Mouse (Mus musculus) hindbrain, embryonic 11.5 days (tissue): ENCODE measurements around the gene Tmem28. TPM values are rescaled to one million over a fixed set of nuclear protein-coding genes. Genes with fewer than 3 reads are reported as not detected.
A peak's percentile ranks its signal among the peaks of the same experiment; 100 is the strongest.

ENCODE experiments used
- ATAC-seq: fragments of 200-750 bp; cut with Nextera tagmentation; 2 replicates; pipeline ENCODE4 v1.8.0; 2017; ENCODE audit warnings: mild to moderate bottlenecking, moderate TSS enrichment, moderate library complexity; ENCODE audit not compliant: low FRiP score
- DNase-seq: peaks from one replicate; pipeline ENCODE4 v3.0.0-alpha.2; 2015; ENCODE audit warnings: low spot score
- H3K27ac ChIP-seq: fragments of 300-500 bp; sonication (generic); 2 replicates; pipeline ENCODE4 v1.5.1; 2014; ENCODE audit warnings: mild to moderate bottlenecking, low read depth, low read length
- H3K27me3 ChIP-seq: fragments of 300-500 bp; sonication (generic); 2 replicates; pipeline ENCODE4 v1.6.1; 2014; ENCODE audit warnings: mild to moderate bottlenecking, low read length, moderate library complexity, mixed read lengths; ENCODE audit not compliant: control insufficient read depth, insufficient read depth
- H3K36me3 ChIP-seq: fragments of 300-500 bp; sonication (generic); 2 replicates; pipeline ENCODE4 v1.6.1; 2014; ENCODE audit warnings: mild to moderate bottlenecking, low read length, moderate library complexity, mixed read lengths; ENCODE audit not compliant: control insufficient read depth, insufficient read depth
- H3K4me1 ChIP-seq: fragments of 300-500 bp; sonication (generic); replicated peaks from 2 replicates; pipeline ENCODE4 v1.6.1; 2014; ENCODE audit warnings: low read length, mixed read lengths; ENCODE audit not compliant: control insufficient read depth, insufficient read depth
- H3K4me2 ChIP-seq: fragments of 300-500 bp; sonication (generic); replicated peaks from 2 replicates; pipeline ENCODE4 v1.6.1; 2014; ENCODE audit warnings: mild to moderate bottlenecking, low read depth, low read length
- H3K4me3 ChIP-seq: fragments of 300-500 bp; sonication (generic); 2 replicates; pipeline ENCODE4 v1.5.1; 2014; ENCODE audit warnings: low read depth, low read length
- H3K9ac ChIP-seq: fragments of 300-500 bp; sonication (generic); 2 replicates; pipeline ENCODE4 v1.6.1; 2014; ENCODE audit warnings: low read depth, low read length
- H3K9me3 ChIP-seq: fragments of 300-500 bp; sonication (generic); 2 replicates; pipeline ENCODE4 v1.6.1; 2016; ENCODE audit warnings: low read length; ENCODE audit not compliant: control insufficient read depth
- WGBS: fragments of 180-500 bp; shearing (Covaris S2); extraction: QIAGEN DNeasy Blood & Tissue Kit; methylation state at CpG from one replicate; pipeline ENCODE4 v1.1.7; 2014; 5-methylcytosine and 5-hydroxymethylcytosine counted together
- polyA plus RNA-seq: library from polyadenylated mRNA; unstranded; fragments of >200 nt; fragmentation: Nextera tagmentation; extraction: Ambion mirVana; gene quantifications from 2 replicates; pipeline ENCODE4 v1.2.1, GENCODE M21; 2014

The Tmem28 gene
- 1.1 and 1.5 TPM in 2 replicates for polyA plus RNA-seq

- Histone ChIP-seq H3K9ac (peak within 1 kb of the TSS; percentile 55), H3K9me3 (no peaks in the 10 kb centered on the region), H3K36me3 (no peaks in the 10 kb centered on the region), H3K27ac (peak within 1 kb of the TSS; percentile 60), H3K4me2 (peak within 1 kb of the TSS; percentile 54), H3K27me3 (peaks cover 13% of the 10 kb centered on the region), H3K4me1 (no peaks in the 10 kb centered on the region), H3K4me3 (peak within 1 kb of the TSS; percentile 63)
- ATAC-seq, result peak; percentile 53
- DNase-seq, result peak; percentile 39
- WGBS, result 11% methylated on average over 34 of the region's 82 CpGs
Measured at GRCm38 (mm10) chrX:99820790-99821395, at the start of gene Tmem28. Gene Tmem28, plus strand, starts transcription at chrX:99821021.

- WGBS, result 75% methylated on average over 4 of the region's 4 CpGs
- Histone ChIP-seq H3K4me2 (no peak overlapping the region), H3K9ac (no peak overlapping the region), H3K4me1 (no peaks in the 10 kb centered on the region), H3K27me3 (no peaks in the 10 kb centered on the region), H3K36me3 (no peaks in the 10 kb centered on the region), H3K9me3 (no peaks in the 10 kb centered on the region), H3K27ac (no peak overlapping the region), H3K4me3 (no peak overlapping the region)
- no peak for ATAC-seq
- no peak for DNase-seq
Measured at GRCm38 (mm10) chrX:99780308-99780707, 40.5 kb upstream of the Tmem28 start.

- DNase-seq, result peak; percentile 29
Measured at GRCm38 (mm10) chrX:99808375-99808774, 12.4 kb upstream of the Tmem28 start.

GRCm38 (mm10) chrX:99819395-99819935 is 1.4 kb upstream of the Tmem28 start:
- Histone ChIP-seq H3K27me3 (peaks cover 13% of the 10 kb centered on the region), H3K36me3 (no peaks in the 10 kb centered on the region), H3K9ac (peak overlapping the region; percentile 55), H3K4me3 (peak overlapping the region; percentile 63), H3K27ac (peak overlapping the region; percentile 60), H3K4me1 (no peaks in the 10 kb centered on the region), H3K9me3 (no peaks in the 10 kb centered on the region), H3K4me2 (peak overlapping the region; percentile 54)
- DNase-seq (peak; percentile 74), ATAC-seq (peak; percentile 77)
- 24% methylated on average over 16 of the region's 22 CpGs for WGBS

More at GRCm38 (mm10) chrX:99808375-99808774, 12.4 kb upstream of the Tmem28 start:
- Histone ChIP-seq H3K27ac (no peak overlapping the region), H3K4me3 (no peak overlapping the region), H3K9ac (no peak overlapping the region), H3K9me3 (no peaks in the 10 kb centered on the region), H3K4me2 (no peak overlapping the region), H3K36me3 (no peaks in the 10 kb centered on the region), H3K27me3 (no peaks in the 10 kb centered on the region), H3K4me1 (no peaks in the 10 kb centered on the region)
- ATAC-seq, result no peak
- 53% methylated on average over 1 of the region's 1 CpGs for WGBS

GRCm38 (mm10) chrX:99819936-99820789 is 658 bp upstream of the Tmem28 start:
- H3K9ac ChIP-seq, result peak overlapping the region; percentile 55
- ATAC-seq (peak; percentile 86), DNase-seq (peak; percentile 65)
- H3K9me3 ChIP-seq, result no peaks in the 10 kb centered on the region
- WGBS, result 21% methylated on average over 25 of the region's 105 CpGs
- no peaks in the 10 kb centered on the region for H3K4me1 ChIP-seq
- H3K36me3 ChIP-seq, result no peaks in the 10 kb centered on the region
- peak overlapping the region; percentile 54 for H3K4me2 ChIP-seq
- peaks cover 13% of the 10 kb centered on the region for H3K27me3 ChIP-seq
- peak overlapping the region; percentile 63 for H3K4me3 ChIP-seq
- H3K27ac ChIP-seq, result peak overlapping the region; percentile 60

GRCm38 (mm10) chrX:99842090-99842489 is 21.3 kb downstream of the Tmem28 start:
- Histone ChIP-seq H3K36me3 (no peaks in the 10 kb centered on the region), H3K4me2 (no peak overlapping the region), H3K27me3 (no peaks in the 10 kb centered on the region; the same call in 1 of the 2 replicates), H3K9ac (no peak overlapping the region), H3K9me3 (no peaks in the 10 kb centered on the region), H3K27ac (no peak overlapping the region), H3K4me1 (no peaks in the 10 kb centered on the region), H3K4me3 (no peak overlapping the region)
- DNase-seq (no peak), ATAC-seq (peak; percentile 47; the same call in 1 of the 2 replicates)
- WGBS, result 23% methylated on average over 2 of the region's 2 CpGs

GRCm38 (mm10) chrX:99853261-99853741 is 32.5 kb downstream of the Tmem28 start:
- no peaks in the 10 kb centered on the region for H3K36me3 ChIP-seq
- DNase-seq (peak; percentile 82), ATAC-seq (peak; percentile 92)
- H3K9ac ChIP-seq, result peak overlapping the region; percentile 51
- H3K4me2 ChIP-seq, result peak overlapping the region; percentile 26
- no peaks in the 10 kb centered on the region for H3K4me1 ChIP-seq
- WGBS, result 16% methylated on average over 23 of the region's 35 CpGs
- no peaks in the 10 kb centered on the region for H3K9me3 ChIP-seq
- 0 out of 2 replicates have a peak, but pooled peaks cover 4% of the 10 kb centered on the region for H3K27me3 ChIP-seq
- 0 out of 2 replicates have a peak overlapping the region, but pooled peaks have one; percentile 25 for H3K27ac ChIP-seq
- peak overlapping the region; percentile 20; the same call in 1 of the 2 replicates for H3K4me3 ChIP-seq

- H3K36me3 ChIP-seq, result no peaks in the 10 kb centered on the region
- H3K9me3 ChIP-seq, result no peaks in the 10 kb centered on the region
- no peak for DNase-seq
- no peaks in the 10 kb centered on the region for H3K4me1 ChIP-seq
- H3K27me3 ChIP-seq, result 0 out of 2 replicates have a peak, but pooled peaks cover 4% of the 10 kb centered on the region
- ATAC-seq, result peak; percentile 34; the same call in 1 of the 2 replicates
- H3K4me3 ChIP-seq, result no peak overlapping the region
- 59% methylated on average over 3 of the region's 3 CpGs for WGBS
- H3K27ac ChIP-seq, result no peak overlapping the region
- H3K4me2 ChIP-seq, result peak overlapping the region; percentile 26; the same call in 1 of the 2 replicates
- peak overlapping the region; percentile 51 for H3K9ac ChIP-seq
Measured at GRCm38 (mm10) chrX:99853834-99854233, 33.0 kb downstream of the Tmem28 start.
